Mouse (Mus musculus) forebrain, embryonic 11.5 days (tissue): ENCODE results near the gene Tmem175. TPM values are rescaled to one million over a fixed set of nuclear protein-coding genes. Genes with fewer than 3 reads are reported as not detected.

Source experiments
- ATAC-seq: fragments of 200-750 bp; cut with Nextera tagmentation; replicated peaks from 2 replicates; pipeline ENCODE4 v1.8.0; 2017; ENCODE audit warnings: moderate TSS enrichment; ENCODE audit not compliant: low FRiP score
- DNase-seq: peaks from one replicate; pipeline ENCODE4 v3.0.0-alpha.2; 2017; ENCODE audit warnings: low spot score
- H3K27ac ChIP-seq: fragments of 300-500 bp; sonication (generic); 2 replicates; pipeline ENCODE4 v1.5.1; 2014; ENCODE audit warnings: low read depth, low read length
- H3K27me3 ChIP-seq: fragments of 300-500 bp; sonication (generic); 2 replicates; pipeline ENCODE4 v1.6.1; 2014; ENCODE audit warnings: mild to moderate bottlenecking, low read length, mixed read lengths; ENCODE audit not compliant: control insufficient read depth, insufficient read depth
- H3K36me3 ChIP-seq: fragments of 300-500 bp; sonication (generic); 2 replicates; pipeline ENCODE4 v1.6.1; 2014; ENCODE audit warnings: mild to moderate bottlenecking, low read length, moderate library complexity, mixed read lengths; ENCODE audit not compliant: control insufficient read depth, insufficient read depth
- H3K4me1 ChIP-seq: fragments of 300-500 bp; sonication (generic); replicated peaks from 2 replicates; pipeline ENCODE4 v1.6.1; 2014; ENCODE audit warnings: low read length, mixed read lengths; ENCODE audit not compliant: control insufficient read depth, insufficient read depth
- H3K4me2 ChIP-seq: fragments of 300-500 bp; sonication (generic); 2 replicates; pipeline ENCODE4 v1.6.1; 2014; ENCODE audit warnings: low read depth, mild to moderate bottlenecking, low read length, moderate library complexity, mixed read lengths; ENCODE audit not compliant: severe bottlenecking
- H3K4me3 ChIP-seq: fragments of 300-500 bp; sonication (generic); 2 replicates; pipeline ENCODE4 v1.5.1; 2014; ENCODE audit warnings: low read depth, low read length
- H3K9ac ChIP-seq: fragments of 300-500 bp; sonication (generic); 2 replicates; pipeline ENCODE4 v1.6.1; 2014; ENCODE audit warnings: low read length
- H3K9me3 ChIP-seq: fragments of 300-500 bp; sonication (generic); 2 replicates; pipeline ENCODE4 v1.6.1; 2016; ENCODE audit warnings: low read length, mixed read lengths; ENCODE audit not compliant: control insufficient read depth
- WGBS: fragments of 180-500 bp; shearing (Covaris S2); extraction: QIAGEN DNeasy Blood & Tissue Kit; methylation state at CpG from one replicate; pipeline ENCODE4 v1.1.7; 2014; 5-methylcytosine and 5-hydroxymethylcytosine counted together
- polyA plus RNA-seq: library from polyadenylated mRNA; unstranded; fragments of >200 nt; fragmentation: Nextera tagmentation; extraction: Ambion mirVana; gene quantifications from 2 replicates; pipeline ENCODE4 v1.2.1, GENCODE M21; 2014

The Tmem175 gene
- polyA plus RNA-seq, 1 experiment from 2014 or later: 19.4 TPM

GRCm38 (mm10) chr5:108677605-108678295 is 48.2 kb downstream of the Tmem175 start:
- Histone ChIP-seq H3K36me3 (no peaks in the 10 kb centered on the region), H3K4me3 (peak overlapping the region; percentile 28), H3K9me3 (no peaks in the 10 kb centered on the region), H3K9ac (peak overlapping the region; percentile 66), H3K4me1 (peaks cover 11% of the 10 kb centered on the region; the same call in 1 of the 2 replicates), H3K27ac (peak overlapping the region; percentile 80), H3K27me3 (no peaks in the 10 kb centered on the region), H3K4me2 (peak overlapping the region; percentile 64)
- peak; percentile 91 for ATAC-seq
- DNase-seq: peak; percentile 88
- WGBS: 2% methylated on average over 25 of the region's 25 CpGs

GRCm38 (mm10) chr5:108678296-108678854 is 48.8 kb downstream of the Tmem175 start:
- Histone ChIP-seq H3K9me3 (no peaks in the 10 kb centered on the region), H3K36me3 (no peaks in the 10 kb centered on the region), H3K4me1 (peaks cover 11% of the 10 kb centered on the region; the same call in 1 of the 2 replicates), H3K4me2 (no peak overlapping the region), H3K4me3 (no peak overlapping the region), H3K27ac (no peak overlapping the region), H3K27me3 (no peaks in the 10 kb centered on the region), H3K9ac (no peak overlapping the region)
- ATAC-seq (no peak), DNase-seq (no peak)
- 89% methylated on average over 6 of the region's 6 CpGs for WGBS

GRCm38 (mm10) chr5:108679909-108680308 is 50.3 kb downstream of the Tmem175 start:
- H3K27ac ChIP-seq: no peak overlapping the region
- H3K9ac ChIP-seq: no peak overlapping the region
- no peaks in the 10 kb centered on the region for H3K9me3 ChIP-seq
- H3K4me3 ChIP-seq: no peak overlapping the region
- peaks cover 11% of the 10 kb centered on the region; the same call in 1 of the 2 replicates for H3K4me1 ChIP-seq
- no peak overlapping the region for H3K4me2 ChIP-seq
- H3K27me3 ChIP-seq: no peaks in the 10 kb centered on the region
- H3K36me3 ChIP-seq: no peaks in the 10 kb centered on the region
- 54% methylated on average over 3 of the region's 3 CpGs for WGBS
- ATAC-seq (no peak), DNase-seq (no peak)

GRCm38 (mm10) chr5:108680871-108681270 is 51.3 kb downstream of the Tmem175 start:
- H3K36me3 ChIP-seq: no peaks in the 10 kb centered on the region
- WGBS: 90% methylated on average over 6 of the region's 6 CpGs
- no peak overlapping the region for H3K4me3 ChIP-seq
- H3K9me3 ChIP-seq: no peaks in the 10 kb centered on the region
- ATAC-seq (no peak), DNase-seq (no peak)
- H3K9ac ChIP-seq: no peak overlapping the region
- H3K27ac ChIP-seq: no peak overlapping the region
- no peak overlapping the region for H3K4me2 ChIP-seq
- peaks cover 11% of the 10 kb centered on the region; the same call in 1 of the 2 replicates for H3K4me1 ChIP-seq
- no peaks in the 10 kb centered on the region for H3K27me3 ChIP-seq

GRCm38 (mm10) chr5:108689091-108689490 is 59.5 kb downstream of the Tmem175 start:
- Histone ChIP-seq H3K27me3 (peaks cover 4% of the 10 kb centered on the region), H3K36me3 (no peaks in the 10 kb centered on the region), H3K27ac (no peak overlapping the region), H3K9me3 (no peaks in the 10 kb centered on the region), H3K4me2 (no peak overlapping the region), H3K9ac (no peak overlapping the region), H3K4me1 (peaks cover 4% of the 10 kb centered on the region; the same call in 1 of the 2 replicates), H3K4me3 (no peak overlapping the region)
- WGBS: 79% methylated on average over 5 of the region's 5 CpGs
- no peak for DNase-seq
- no peak for ATAC-seq

- H3K4me1 ChIP-seq: peaks cover 10% of the 10 kb centered on the region; the same call in 1 of the 2 replicates
- no peak overlapping the region for H3K4me3 ChIP-seq
- H3K27ac ChIP-seq: no peak overlapping the region
- H3K9me3 ChIP-seq: no peaks in the 10 kb centered on the region
- H3K4me2 ChIP-seq: no peak overlapping the region
- ATAC-seq: no peak
- no peaks in the 10 kb centered on the region for H3K36me3 ChIP-seq
- H3K9ac ChIP-seq: no peak overlapping the region
- no peak for DNase-seq
- H3K27me3 ChIP-seq: peaks cover 4% of the 10 kb centered on the region
- 78% methylated on average over 4 of the region's 4 CpGs for WGBS
Observed at GRCm38 (mm10) chr5:108691152-108691551, 61.6 kb downstream of the Tmem175 start.

GRCm38 (mm10) chr5:108692271-108692670 is 62.7 kb downstream of the Tmem175 start, which contains the start of gene Fgfrl1:
Gene Fgfrl1 (plus strand): TSS chr5:108692382.
- Histone ChIP-seq H3K4me2 (peak within 1 kb of the TSS; percentile 78), H3K9me3 (no peaks in the 10 kb centered on the region), H3K27ac (no peak within 1 kb of the TSS), H3K36me3 (no peaks in the 10 kb centered on the region), H3K4me3 (peak within 1 kb of the TSS; percentile 96), H3K9ac (no peak within 1 kb of the TSS), H3K27me3 (peaks cover 4% of the 10 kb centered on the region), H3K4me1 (peaks cover 17% of the 10 kb centered on the region)
- peak; percentile 81 for DNase-seq
- ATAC-seq: no peak
- WGBS: 4% methylated on average over 16 of the region's 18 CpGs

- Histone ChIP-seq H3K27me3 (peaks cover 4% of the 10 kb centered on the region), H3K9me3 (no peaks in the 10 kb centered on the region), H3K4me3 (peak overlapping the region; percentile 96), H3K4me2 (peak overlapping the region; percentile 78), H3K4me1 (peaks cover 25% of the 10 kb centered on the region), H3K27ac (no peak overlapping the region), H3K9ac (peak overlapping the region; percentile 78), H3K36me3 (no peaks in the 10 kb centered on the region)
- 0% methylated on average over 22 of the region's 43 CpGs for WGBS
- ATAC-seq: peak; percentile 94
- peak; percentile 95 for DNase-seq
Observed at GRCm38 (mm10) chr5:108693872-108694288, 64.3 kb downstream of the Tmem175 start.
